Mouse (Mus musculus): ENCODE data around the gene Rnf144b. TPM values are rescaled to one million over a fixed set of nuclear protein-coding genes. Genes with fewer than 3 reads are reported as not detected.

The Rnf144b gene
- polyA plus RNA-seq, 1 experiment, result 0.87 TPM

- TF ChIP-seq GATA1 (IDR thresholded peaks at IDR 0.05; ENCODE audit: low read length), result no peak
Measured at GRCm38 (mm10) chr13:47247156-47247800, 124.8 kb downstream of the Rnf144b start.

DNA sequence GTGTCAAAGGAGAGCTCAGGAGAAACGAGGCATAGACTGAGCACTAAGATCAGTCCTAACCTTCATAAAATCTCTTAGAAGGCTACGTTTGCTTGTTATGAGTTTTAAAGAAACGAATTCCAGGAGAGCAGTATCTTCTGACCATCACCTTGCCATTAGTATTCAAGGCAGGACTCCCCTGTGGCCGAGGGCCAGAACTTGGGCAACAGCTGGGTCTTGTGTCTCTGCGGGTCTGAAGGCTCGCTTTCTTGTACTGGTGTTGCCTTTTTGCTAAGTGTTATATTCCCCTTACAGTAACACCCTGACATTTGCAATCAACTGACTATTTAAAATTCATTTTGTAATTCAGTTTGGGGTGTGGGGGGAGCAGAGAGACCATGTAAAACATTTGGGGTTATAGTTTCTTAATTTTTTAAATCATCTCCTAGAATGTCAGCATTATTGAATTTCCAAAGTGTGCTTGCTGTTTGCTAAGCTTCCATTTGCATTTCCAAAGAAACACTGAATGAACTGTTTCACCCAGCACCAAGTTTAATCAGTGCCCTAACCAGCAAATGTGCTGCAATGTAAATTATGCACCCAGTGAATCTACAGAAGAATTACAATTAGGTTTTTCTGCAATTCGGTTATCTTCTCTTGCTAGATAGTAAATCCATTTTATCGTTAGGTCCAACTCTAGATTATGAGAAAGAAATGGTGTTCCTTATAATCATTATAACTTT is 126.0 kb downstream of the Rnf144b start:
- no peak for TF ChIP-seq GATA1 (IDR thresholded peaks at IDR 0.05; ENCODE audit: low read length)

DNA sequence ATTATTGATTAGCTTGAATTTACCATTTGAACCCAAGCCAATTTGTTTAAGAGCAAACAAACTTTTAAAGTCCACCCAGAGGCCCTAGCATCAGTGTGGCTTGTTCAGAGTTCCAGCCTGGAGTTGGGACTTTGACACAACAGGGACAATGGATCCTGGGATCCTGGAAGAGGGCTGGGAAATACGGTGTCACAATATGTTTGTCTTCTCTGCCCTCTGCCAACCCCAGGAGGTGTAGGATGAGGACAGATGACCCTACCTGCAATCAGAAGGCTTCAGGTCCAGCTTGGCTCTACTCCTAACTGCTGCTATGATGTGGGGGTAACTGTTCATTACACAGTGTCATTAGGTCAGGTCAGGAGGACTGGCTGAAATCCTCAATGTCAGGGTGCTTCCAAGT is 128.2 kb downstream of the Rnf144b start:
- no peak for TF ChIP-seq GATA1 (IDR thresholded peaks at IDR 0.05; ENCODE audit: low read length)

- TF ChIP-seq GATA1 (IDR thresholded peaks at IDR 0.05; ENCODE audit: low read length), result no peak
Measured at GRCm38 (mm10) chr13:47251114-47251764, 128.8 kb downstream of the Rnf144b start.

- no peak for TF ChIP-seq GATA1 (IDR thresholded peaks at IDR 0.05; ENCODE audit: low read length)
Measured at GRCm38 (mm10) chr13:47253711-47254110, 131.3 kb downstream of the Rnf144b start.

DNA sequence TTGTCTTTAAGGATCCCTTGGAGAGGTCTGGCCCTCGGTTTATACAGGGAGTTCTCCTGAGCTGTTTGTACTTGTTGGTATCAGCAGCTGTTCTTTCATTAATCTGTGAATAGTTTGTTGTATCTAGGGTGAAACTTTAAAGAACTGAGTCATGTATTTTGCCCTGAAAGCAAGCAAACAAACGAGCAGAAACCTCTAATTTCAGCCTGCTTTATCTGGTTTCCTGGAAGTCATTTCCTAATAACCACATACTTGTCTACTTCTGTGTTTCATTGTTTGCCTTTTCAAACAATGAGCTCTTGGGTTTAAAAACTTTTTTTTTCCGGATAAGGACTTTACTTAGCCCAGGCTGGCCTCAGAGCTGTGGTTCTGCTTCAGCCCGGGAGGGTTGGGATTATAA is 136.8 kb downstream of the Rnf144b start:
- TF ChIP-seq GATA1 (IDR thresholded peaks at IDR 0.05; ENCODE audit: low read length), result no peak

DNA sequence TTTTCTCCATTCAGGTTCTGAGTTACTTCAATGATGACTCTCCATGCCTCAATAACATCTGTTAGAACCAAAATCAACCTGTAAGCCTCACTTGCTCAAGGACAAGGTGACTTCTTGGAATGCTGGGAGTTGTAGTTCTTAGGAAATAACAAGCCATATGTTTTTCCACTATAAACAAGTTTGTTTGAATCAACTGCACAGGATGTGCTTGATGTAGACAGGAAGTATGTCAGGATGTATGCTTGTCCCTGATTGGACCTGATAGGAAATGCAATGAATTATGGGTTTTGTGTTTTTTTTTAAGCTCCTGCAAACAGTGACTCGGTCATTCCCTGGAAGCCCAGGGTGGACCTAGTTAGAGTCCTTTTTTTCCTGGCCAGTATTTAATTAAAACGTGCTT is 139.5 kb downstream of the Rnf144b start:
- no peak for TF ChIP-seq GATA1 (IDR thresholded peaks at IDR 0.05; ENCODE audit: low read length)

GRCm38 (mm10) chr13:47264382-47264781 is 141.9 kb downstream of the Rnf144b start:
- TF ChIP-seq GATA1 (IDR thresholded peaks at IDR 0.05; ENCODE audit: low read length), result no peak

- TF ChIP-seq GATA1 (IDR thresholded peaks at IDR 0.05; ENCODE audit: low read length), result no peak
Measured at GRCm38 (mm10) chr13:47266411-47266810, 144.0 kb downstream of the Rnf144b start.

GRCm38 (mm10) chr13:47268227-47268626 is 145.8 kb downstream of the Rnf144b start:
- TF ChIP-seq GATA1 (IDR thresholded peaks at IDR 0.05; ENCODE audit: low read length), result no peak

DNA sequence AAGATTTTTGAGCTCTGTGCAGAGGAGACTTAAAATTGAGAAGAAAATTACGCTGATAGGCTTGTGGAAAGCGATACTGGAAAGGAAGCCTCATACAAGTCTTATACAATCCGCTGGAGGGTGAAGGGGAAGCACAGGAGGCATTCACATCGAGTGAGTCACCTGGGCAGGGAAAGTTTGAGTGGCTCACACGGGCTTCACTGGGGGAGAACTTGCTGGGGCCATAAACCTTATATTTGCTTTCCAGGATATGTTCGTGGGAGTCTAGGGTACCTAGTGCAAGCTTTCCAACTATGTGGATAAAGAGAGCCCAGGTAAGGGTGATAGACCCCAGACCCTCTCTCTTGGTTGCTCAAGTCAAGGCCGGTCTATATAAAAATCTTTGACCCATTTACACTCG is 150.5 kb downstream of the Rnf144b start:
- no peak for TF ChIP-seq GATA1 (IDR thresholded peaks at IDR 0.05; ENCODE audit: low read length)

- no peak for TF ChIP-seq GATA1 (IDR thresholded peaks at IDR 0.05; ENCODE audit: low read length)
Measured at GRCm38 (mm10) chr13:47273487-47273886, 151.0 kb downstream of the Rnf144b start.

GRCm38 (mm10) chr13:47274139-47274538 is 151.7 kb downstream of the Rnf144b start:
- no peak for TF ChIP-seq GATA1 (IDR thresholded peaks at IDR 0.05; ENCODE audit: low read length)

GRCm38 (mm10) chr13:47277000-47277823 is 154.8 kb downstream of the Rnf144b start:
- no peak for TF ChIP-seq GATA1 (IDR thresholded peaks at IDR 0.05; ENCODE audit: low read length)

- no peak for TF ChIP-seq GATA1 (IDR thresholded peaks at IDR 0.05; ENCODE audit: low read length)
Measured at GRCm38 (mm10) chr13:47277824-47278290, 155.4 kb downstream of the Rnf144b start.

GRCm38 (mm10) chr13:47282221-47282620 is 159.8 kb downstream of the Rnf144b start:
- TF ChIP-seq GATA1 (IDR thresholded peaks at IDR 0.05; ENCODE audit: low read length), result no peak
